Mouse (Mus musculus) forebrain, embryonic 13.5 days (tissue): Measurements from ENCODE around the gene Tcf12. TPM values are rescaled to one million over a fixed set of nuclear protein-coding genes. Genes with fewer than 3 reads are reported as not detected.

Experiments
- ATAC-seq: fragments of 200-750 bp; cut with Nextera tagmentation; 2 replicates; pipeline ENCODE4 v1.8.0; 2017
- H3K27ac ChIP-seq: fragments of 300-500 bp; sonication (generic); 2 replicates; pipeline ENCODE4 v1.5.1; 2015; ENCODE audit warnings: inconsistent platforms, mild to moderate bottlenecking, moderate library complexity
- H3K27me3 ChIP-seq: fragments of 300-500 bp; sonication (generic); 2 replicates; pipeline ENCODE4 v1.6.1; 2015; ENCODE audit warnings: mild to moderate bottlenecking, inconsistent platforms
- H3K36me3 ChIP-seq: fragments of 300-500 bp; sonication (generic); 2 replicates; pipeline ENCODE4 v1.6.1; 2015; ENCODE audit warnings: mild to moderate bottlenecking, inconsistent platforms; ENCODE audit not compliant: poor library complexity, severe bottlenecking
- H3K4me1 ChIP-seq: fragments of 300-500 bp; sonication (generic); 2 replicates; pipeline ENCODE4 v1.6.1; 2015; ENCODE audit warnings: inconsistent platforms
- H3K4me2 ChIP-seq: fragments of 300-500 bp; sonication (generic); 2 replicates; pipeline ENCODE4 v1.6.1; 2015; ENCODE audit warnings: inconsistent platforms, mild to moderate bottlenecking, moderate library complexity
- H3K4me3 ChIP-seq: fragments of 300-500 bp; sonication (generic); 2 replicates; pipeline ENCODE4 v1.5.1; 2015; ENCODE audit warnings: mild to moderate bottlenecking, inconsistent platforms
- H3K9ac ChIP-seq: fragments of 300-500 bp; sonication (generic); 2 replicates; pipeline ENCODE4 v1.6.1; 2015; ENCODE audit warnings: mild to moderate bottlenecking, inconsistent platforms
- H3K9me3 ChIP-seq: fragments of 300-500 bp; sonication (generic); replicated peaks from 2 replicates; pipeline ENCODE4 v1.6.1; 2016; ENCODE audit warnings: inconsistent platforms
- WGBS: fragments of 180-500 bp; shearing (Covaris S2); methylation state at CpG from one replicate; pipeline ENCODE4 v1.1.7; 2015; 5-methylcytosine and 5-hydroxymethylcytosine counted together
- microRNA-seq: library from miRNA; unstranded; fragments of <30 nt; microRNA quantifications from one replicate; pipeline ENCODE4, GENCODE M21; 2016
- polyA plus RNA-seq: library from polyadenylated mRNA; unstranded; fragments of >200 nt; fragmentation: Nextera tagmentation; extraction: Ambion mirVana; gene quantifications from 2 replicates; pipeline ENCODE4 v1.2.1, GENCODE M21; 2015

The Tcf12 gene
- polyA plus RNA-seq, 1 experiment from 2014 or later, result 83.1 TPM

- WGBS, result 9% methylated on average over 2 of the region's 2 CpGs
- no peak overlapping the region for H3K27ac ChIP-seq
- no peak overlapping the region for H3K9ac ChIP-seq
- no peaks in the 10 kb centered on the region for H3K4me1 ChIP-seq
- no peak overlapping the region for H3K4me3 ChIP-seq
- no peak overlapping the region for H3K4me2 ChIP-seq
- no peaks in the 10 kb centered on the region for H3K9me3 ChIP-seq
- no peaks in the 10 kb centered on the region for H3K36me3 ChIP-seq
- 0 out of 2 replicates have a peak, but pooled peaks cover 5% of the 10 kb centered on the region for H3K27me3 ChIP-seq
- peak; percentile 73 for ATAC-seq
These were observed 305.3 kb downstream of the Tcf12 start for GRCm38 (mm10) chr9:71806422-71806805.

GRCm38 (mm10) chr9:71805646-71806421, 305.8 kb downstream of the Tcf12 start:
- no peak overlapping the region for H3K4me3 ChIP-seq
- no peak overlapping the region for H3K27ac ChIP-seq
- H3K27me3 ChIP-seq, result 0 out of 2 replicates have a peak, but pooled peaks cover 5% of the 10 kb centered on the region
- H3K4me1 ChIP-seq, result no peaks in the 10 kb centered on the region
- H3K36me3 ChIP-seq, result no peaks in the 10 kb centered on the region
- no peaks in the 10 kb centered on the region for H3K9me3 ChIP-seq
- no peak overlapping the region for H3K4me2 ChIP-seq
- 77% methylated on average over 6 of the region's 6 CpGs for WGBS
- no peak overlapping the region for H3K9ac ChIP-seq
- ATAC-seq, result peak; percentile 27; the same call in 1 of the 2 replicates

GRCm38 (mm10) chr9:71804116-71804515, 307.6 kb downstream of the Tcf12 start:
- ATAC-seq, result no peak
- Histone ChIP-seq H3K9me3 (no peaks in the 10 kb centered on the region), H3K4me1 (no peaks in the 10 kb centered on the region), H3K27me3 (0 out of 2 replicates have a peak, but pooled peaks cover 3% of the 10 kb centered on the region), H3K4me3 (no peak overlapping the region), H3K27ac (no peak overlapping the region), H3K4me2 (no peak overlapping the region), H3K36me3 (no peaks in the 10 kb centered on the region), H3K9ac (no peak overlapping the region)
- WGBS, result 36% methylated on average over 6 of the region's 6 CpGs

GRCm38 (mm10) chr9:71803281-71803680, 308.4 kb downstream of the Tcf12 start:
- WGBS, result 70% methylated on average over 7 of the region's 7 CpGs
- H3K27me3 ChIP-seq, result no peaks in the 10 kb centered on the region

GRCm38 (mm10) chr9:71799598-71799997, 312.1 kb downstream of the Tcf12 start:
- H3K9ac ChIP-seq, result no peak overlapping the region
- H3K4me3 ChIP-seq, result no peak overlapping the region
- H3K4me1 ChIP-seq, result no peaks in the 10 kb centered on the region
- H3K9me3 ChIP-seq, result no peaks in the 10 kb centered on the region
- no peak overlapping the region for H3K27ac ChIP-seq
- no peaks in the 10 kb centered on the region for H3K27me3 ChIP-seq
- no peak for ATAC-seq
- H3K4me2 ChIP-seq, result no peak overlapping the region
- no peaks in the 10 kb centered on the region for H3K36me3 ChIP-seq
- 79% methylated on average over 5 of the region's 5 CpGs for WGBS

More at GRCm38 (mm10) chr9:71803281-71803680, 308.4 kb downstream of the Tcf12 start:
- H3K4me1 ChIP-seq, result no peaks in the 10 kb centered on the region
- H3K27ac ChIP-seq, result no peak overlapping the region
- no peak overlapping the region for H3K9ac ChIP-seq
- no peak for ATAC-seq
- no peaks in the 10 kb centered on the region for H3K9me3 ChIP-seq
- no peak overlapping the region for H3K4me2 ChIP-seq
- H3K4me3 ChIP-seq, result no peak overlapping the region
- H3K36me3 ChIP-seq, result no peaks in the 10 kb centered on the region

GRCm38 (mm10) chr9:71798176-71798575, 313.5 kb downstream of the Tcf12 start:
- H3K4me3 ChIP-seq, result no peak overlapping the region
- no peaks in the 10 kb centered on the region for H3K9me3 ChIP-seq
- no peaks in the 10 kb centered on the region for H3K36me3 ChIP-seq

More at GRCm38 (mm10) chr9:71798176-71798575, 313.5 kb downstream of the Tcf12 start:
- H3K27me3 ChIP-seq, result no peaks in the 10 kb centered on the region
- H3K4me1 ChIP-seq, result no peaks in the 10 kb centered on the region
- no peak for ATAC-seq
- no peak overlapping the region for H3K9ac ChIP-seq
- WGBS, result 56% methylated on average over 5 of the region's 5 CpGs
- no peak overlapping the region for H3K4me2 ChIP-seq
- H3K27ac ChIP-seq, result no peak overlapping the region

Small RNAs within 50 kb of the gene (microRNA-seq; reads per million reads assigned to microRNA genes)
- not detected for gene Gm27450

Other genes with a start within 250 kb of the Tcf12 start
- gene Zfp280d, start 163.0 kb upstream of the Tcf12 start, polyA plus RNA-seq, result 51.0 and 51.8 TPM in 2 replicates